Mouse (Mus musculus): Measurements from ENCODE around the gene Nkd2.

Nkd2 gene

DNA sequence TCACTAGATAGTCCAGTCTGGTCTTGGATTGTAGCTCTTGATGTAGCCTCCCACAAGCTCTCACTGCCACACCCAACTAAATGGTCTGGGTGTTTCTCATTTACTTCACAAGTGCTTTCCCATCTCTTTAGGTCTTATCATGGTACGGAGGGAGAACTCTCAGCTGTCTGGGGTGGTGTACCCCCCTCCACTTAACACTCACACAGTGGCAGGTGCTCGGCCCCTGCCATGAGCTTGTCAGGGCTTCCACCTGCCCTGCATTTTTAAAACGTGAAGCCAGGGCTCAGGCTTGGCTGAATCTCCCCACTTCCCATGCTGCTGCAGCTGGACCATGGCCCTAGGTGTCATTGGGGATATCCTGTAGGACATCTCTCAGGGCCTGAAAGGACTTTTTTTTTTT, 28.5 kb downstream of the Nkd2 start:
- DNase-seq (ENCODE audit: low spot score in 2 of 2): no peak

DNA sequence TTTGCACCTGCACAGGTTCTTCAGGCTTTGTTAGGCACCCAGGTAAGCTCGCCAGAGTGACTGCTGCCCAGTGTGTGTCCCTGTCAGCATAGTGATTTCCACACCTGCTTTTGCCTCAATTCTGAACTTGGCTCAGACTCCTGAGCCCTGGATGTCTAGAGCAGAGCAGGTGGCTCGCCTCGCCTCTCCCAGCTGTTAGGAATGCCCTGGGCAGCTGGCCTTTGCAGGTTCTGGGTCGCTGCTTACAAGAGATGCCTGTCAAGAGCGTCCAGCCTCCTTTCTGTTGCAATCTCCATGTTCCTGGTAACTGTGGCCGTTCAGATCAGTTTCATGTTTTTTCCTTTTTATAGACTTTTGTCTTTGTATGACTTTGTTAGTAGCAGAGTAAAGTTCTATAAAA, 31.1 kb downstream of the Nkd2 start:
- DNase-seq (ENCODE audit: low spot score in 2 of 2): no peak

DNA sequence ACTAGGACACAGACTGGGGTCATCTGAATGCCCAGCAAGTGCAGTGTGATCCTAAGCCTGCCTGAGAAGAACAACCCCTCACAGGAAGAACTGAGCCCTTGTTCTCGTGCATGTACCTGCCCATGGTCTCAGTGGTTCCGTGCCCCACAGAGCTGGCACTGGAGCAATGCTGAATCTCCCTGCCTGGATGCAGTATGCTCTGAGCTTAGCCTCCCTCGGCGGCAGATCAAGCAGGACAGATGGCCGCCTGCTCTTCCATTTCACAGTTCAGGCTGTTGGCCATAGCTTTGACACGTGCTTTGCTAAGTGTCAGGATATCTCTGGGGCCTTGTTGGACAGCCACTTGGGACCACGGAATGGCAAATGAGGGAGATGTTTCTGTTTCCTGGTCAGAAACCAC, 33.2 kb downstream of the Nkd2 start:
- DNase-seq (ENCODE audit: low spot score in 2 of 2): no peak

DNA sequence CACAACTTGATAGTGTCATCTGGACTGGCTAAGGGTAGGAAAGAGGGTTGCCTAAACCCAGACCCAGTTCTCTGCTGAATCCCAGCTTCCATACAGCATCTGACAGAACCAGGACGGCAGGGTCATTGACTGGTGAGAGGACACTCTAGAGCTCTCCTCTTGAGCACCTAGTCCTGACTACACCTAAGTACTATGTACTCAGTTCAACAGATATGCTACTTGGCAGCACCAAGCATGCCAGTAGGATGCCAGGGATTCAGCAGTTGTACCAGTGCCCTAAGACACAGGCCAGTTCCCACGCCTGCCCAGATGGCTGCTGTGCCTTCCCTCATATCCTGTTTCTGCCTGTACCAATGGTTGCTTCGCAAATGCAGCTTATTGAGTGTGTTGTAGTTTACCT, 34.5 kb downstream of the Nkd2 start:
- no peak for DNase-seq (ENCODE audit: low spot score in 2 of 2)

DNA sequence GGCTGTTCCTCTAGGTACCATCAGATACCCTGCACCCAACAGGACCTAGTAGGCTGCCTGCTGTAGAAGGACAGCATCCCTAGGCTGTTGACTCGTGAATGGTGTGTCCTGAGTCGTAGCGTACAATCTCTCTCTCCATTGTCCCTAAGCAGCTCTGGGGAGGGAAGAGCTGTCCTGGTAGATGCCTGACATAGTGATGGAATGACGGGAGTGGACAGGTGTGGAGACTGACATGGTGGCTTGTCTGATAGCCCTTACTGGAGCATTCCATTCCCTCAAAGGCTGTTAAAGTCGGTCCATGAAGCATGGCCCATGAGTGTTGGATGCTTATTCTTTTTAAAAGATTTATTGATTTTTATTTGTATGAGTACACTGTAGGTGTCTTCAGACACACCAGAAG, 42.5 kb downstream of the Nkd2 start:
- no peak for DNase-seq (ENCODE audit: low spot score in 2 of 2)

DNA sequence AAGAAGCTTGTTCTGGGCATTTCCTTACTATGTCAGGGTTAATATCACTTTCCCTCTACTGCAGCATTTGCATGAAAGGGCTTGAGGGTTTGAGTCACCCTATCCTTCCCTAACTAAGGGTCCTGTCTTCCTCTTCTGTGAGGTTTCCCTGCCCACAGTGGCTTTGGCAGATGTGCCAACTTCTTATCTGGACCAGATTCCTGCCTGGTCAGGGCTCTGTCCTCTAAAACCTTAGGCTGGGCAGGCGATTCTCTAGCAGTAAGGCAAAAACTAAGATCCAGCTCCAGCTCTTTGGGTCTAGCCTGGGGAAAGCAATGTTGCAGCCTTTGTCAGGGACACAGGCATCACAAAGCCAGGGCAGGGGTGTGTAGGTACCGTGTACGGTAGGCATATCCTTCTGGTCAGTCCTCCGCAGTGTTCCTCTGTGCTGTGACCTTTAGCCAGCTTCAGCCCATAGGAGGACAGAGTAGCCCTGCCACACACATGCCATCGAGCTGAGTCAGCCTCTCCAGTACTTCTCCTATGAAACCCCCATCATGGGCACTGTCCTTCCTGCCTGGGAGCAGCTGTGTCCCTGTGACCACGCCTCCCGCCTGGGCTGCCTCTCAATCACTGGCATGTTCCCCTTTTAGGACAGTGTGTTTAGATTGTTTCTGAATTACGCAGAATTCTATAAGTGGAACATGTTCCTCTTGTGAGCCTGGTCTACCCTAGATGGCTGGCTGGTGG, 43.8 kb downstream of the Nkd2 start:
- no peak for DNase-seq (ENCODE audit: low spot score in 2 of 2)

DNA sequence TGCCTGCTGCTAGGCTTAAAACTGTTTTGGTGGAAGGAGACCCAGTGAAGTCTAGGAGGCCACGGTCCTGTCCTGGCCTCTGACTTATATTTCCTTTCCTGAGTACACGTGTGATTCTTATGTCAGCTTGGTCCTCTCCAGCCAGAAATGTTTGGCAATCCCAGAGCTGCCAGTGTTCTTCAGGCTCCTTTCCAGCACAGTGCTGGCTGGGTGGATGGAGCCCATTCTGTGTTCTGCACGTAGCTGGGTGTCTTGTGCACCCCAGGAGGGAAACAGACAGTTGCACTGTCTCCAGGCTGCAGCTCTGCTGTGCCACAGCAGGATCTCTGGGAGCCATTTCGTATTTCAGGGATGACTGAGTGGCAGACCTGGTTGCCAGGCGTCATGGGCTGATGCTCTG, 48.3 kb downstream of the Nkd2 start:
- no peak for DNase-seq (ENCODE audit: low spot score in 2 of 2)

DNA sequence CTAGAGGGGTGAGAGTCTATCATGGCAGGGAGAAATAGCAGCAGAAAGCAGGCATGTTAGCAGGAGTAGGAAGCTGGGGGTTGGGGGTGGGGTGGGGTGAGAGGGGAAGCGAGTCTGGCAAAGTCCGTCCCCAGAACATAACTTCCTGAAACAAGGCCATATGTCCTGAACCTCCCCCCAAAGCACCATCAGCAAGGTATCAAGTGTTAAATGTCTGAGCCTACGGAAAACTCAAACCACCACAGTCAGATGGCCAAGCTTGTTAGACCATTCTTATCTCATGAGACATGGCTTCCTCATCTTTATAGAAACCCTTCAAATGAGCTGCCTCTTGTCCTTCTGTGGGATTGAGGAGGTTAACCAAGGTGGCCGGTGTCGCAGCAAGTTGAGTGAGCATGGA, 54.3 kb downstream of the Nkd2 start:
- no peak for DNase-seq (ENCODE audit: low spot score in 2 of 2)

DNA sequence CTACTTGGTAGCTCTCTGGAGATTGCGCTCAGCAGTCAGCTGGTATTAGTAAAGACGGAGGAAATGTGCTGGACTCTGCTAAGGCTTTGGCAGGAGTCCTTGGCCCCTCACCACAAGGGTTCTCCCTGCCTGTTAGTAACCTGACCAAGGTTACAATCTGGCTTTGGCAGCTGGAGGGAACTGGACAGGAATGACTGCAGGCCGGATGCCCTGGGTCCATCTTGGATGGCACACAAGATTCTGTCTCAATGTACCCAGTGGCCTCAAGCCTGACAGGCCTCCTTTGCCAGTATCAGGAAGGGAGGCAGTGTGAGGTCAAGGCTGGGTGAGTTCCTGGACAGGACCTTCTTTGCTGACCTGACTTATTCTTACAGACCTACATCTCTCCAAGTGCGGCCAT, 55.3 kb downstream of the Nkd2 start:
- no peak for DNase-seq (ENCODE audit: low spot score in 2 of 2)

DNA sequence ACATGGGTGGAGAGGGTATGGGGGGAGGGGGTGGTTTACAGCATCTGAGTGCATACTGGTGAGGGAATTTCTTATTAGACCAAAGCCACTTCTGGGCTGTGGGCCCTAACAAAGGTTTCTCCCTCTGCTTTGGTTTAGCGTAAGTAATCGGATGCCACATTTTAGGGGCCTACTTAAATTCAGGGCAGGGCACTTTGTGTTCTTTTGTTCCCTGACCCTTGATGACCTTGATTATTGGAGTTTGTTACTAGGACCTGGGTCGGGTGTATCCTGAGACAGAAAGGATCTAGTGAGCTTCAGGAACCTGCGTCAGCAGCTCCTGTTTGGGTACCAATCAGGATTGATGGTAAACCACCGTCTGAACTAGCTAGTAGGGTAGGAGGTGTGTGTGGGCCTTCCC, 64.9 kb downstream of the Nkd2 start:
- DNase-seq (ENCODE audit: low spot score in 2 of 2): no peak

DNA sequence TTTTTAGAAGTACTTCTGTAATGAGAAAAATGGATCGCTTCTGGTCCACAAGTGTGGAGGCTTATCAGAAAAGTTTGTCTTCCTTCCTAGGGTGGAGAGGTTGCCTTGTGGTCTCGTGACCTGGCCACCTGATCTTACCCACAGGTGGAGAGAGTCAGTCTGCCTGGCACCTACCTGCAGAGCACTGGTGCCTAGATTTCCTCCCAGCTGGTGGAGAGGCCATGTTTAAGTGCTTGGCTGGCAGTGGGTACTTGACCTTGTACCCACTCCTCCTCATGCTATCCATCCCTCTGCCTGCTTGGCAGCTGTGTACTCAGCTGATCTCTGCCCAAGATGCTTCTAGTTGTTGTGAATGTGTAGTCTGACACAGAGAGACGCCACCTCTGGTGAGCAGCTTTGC, 69.9 kb downstream of the Nkd2 start:
- DNase-seq (ENCODE audit: low spot score in 2 of 2): no peak

DNA sequence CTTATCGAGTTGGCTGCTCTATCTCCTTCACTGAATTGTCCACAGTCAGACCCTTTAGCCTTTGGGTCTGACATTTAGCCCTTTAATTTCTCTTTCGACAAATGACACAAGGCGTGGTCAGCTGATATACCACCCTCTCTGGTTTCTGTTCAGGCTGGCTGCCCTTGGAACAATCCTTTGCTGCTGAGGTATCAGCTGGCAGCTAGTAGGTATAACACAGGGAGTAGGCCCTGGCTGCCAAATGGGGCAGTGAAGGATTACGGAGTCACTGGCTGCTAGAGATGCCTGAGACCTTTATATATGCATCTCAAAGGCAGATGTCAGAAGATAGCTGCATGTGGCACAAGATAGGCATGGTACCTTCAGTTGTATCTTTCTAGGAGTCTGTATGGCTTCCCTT, 71.6 kb downstream of the Nkd2 start:
- no peak for DNase-seq (ENCODE audit: low spot score in 2 of 2)

DNA sequence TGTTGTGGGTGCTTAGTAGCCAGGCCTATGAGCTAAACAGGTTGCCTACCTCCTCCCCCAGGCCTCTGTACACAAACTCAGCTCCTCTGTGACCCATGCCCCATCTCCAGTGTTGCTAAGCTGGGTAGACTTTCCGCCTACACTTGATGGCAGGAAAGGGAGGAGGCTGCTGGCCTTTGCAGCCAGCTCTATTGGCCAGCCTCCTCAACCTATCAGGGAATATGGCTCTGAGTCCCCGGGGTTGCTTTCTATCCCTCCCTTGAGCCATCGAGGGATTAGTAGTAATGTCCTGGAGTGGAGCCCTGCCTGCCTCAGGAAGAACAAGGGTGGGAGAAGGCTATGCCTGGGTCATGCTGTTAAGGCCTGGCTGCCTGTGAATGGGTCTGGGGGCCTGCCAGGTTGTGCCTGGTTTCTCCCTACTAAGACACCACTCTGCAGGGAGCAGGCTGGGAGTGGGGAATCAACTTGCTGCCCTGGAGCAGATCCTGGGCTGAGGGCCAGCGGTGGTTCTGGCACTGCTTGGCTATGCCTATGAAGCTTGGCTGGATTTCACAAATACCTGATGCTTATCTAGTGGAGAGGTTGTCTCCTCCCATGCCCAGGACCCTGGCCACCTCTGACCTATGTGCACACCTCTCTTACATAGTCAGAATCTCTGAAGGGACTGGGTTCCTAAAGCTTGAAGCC, 73.8 kb downstream of the Nkd2 start:
- no peak for DNase-seq (ENCODE audit: low spot score in 2 of 2)

DNA sequence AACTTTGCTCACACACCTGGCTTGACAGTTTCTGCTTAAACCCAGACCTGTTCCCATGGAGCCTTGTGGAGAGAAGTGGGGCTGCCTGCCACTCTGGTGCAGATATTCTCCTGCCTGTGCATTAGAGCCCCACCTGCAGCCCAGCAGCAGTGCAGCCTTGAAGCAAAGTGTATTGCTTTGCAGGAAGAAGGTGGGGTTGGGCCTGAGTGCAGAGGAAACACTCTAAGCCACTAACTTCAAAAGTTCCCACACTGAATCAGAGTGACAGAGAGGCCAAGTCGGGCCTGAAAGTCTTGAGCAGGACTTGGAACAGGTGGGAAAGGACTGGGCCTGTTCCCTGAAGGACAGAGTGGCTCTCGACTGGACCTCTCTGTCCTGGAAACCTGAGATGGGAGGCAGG, 74.8 kb downstream of the Nkd2 start:
- no peak for DNase-seq (ENCODE audit: low spot score in 2 of 2)

DNA sequence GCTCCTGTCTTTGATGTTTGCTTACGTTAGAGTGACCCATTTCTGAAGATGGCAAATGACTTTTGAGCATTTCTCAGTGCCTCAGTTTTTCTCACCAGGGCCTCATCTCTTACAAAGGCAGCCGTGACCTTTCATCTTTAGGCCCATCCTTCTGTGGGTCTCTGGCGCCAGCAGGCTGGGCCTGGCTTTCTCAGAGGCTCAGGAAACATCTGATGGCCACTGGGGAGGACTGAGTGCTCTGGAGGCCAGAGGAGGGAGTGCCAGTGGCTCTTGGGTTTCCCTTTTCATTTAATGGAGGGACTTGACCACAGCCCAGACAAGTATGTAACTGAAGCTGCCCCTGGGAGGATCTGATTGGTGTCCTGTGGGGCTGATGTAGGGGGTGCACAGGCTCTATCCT, 76.3 kb downstream of the Nkd2 start:
- DNase-seq (ENCODE audit: low spot score in 2 of 2): no peak

DNA sequence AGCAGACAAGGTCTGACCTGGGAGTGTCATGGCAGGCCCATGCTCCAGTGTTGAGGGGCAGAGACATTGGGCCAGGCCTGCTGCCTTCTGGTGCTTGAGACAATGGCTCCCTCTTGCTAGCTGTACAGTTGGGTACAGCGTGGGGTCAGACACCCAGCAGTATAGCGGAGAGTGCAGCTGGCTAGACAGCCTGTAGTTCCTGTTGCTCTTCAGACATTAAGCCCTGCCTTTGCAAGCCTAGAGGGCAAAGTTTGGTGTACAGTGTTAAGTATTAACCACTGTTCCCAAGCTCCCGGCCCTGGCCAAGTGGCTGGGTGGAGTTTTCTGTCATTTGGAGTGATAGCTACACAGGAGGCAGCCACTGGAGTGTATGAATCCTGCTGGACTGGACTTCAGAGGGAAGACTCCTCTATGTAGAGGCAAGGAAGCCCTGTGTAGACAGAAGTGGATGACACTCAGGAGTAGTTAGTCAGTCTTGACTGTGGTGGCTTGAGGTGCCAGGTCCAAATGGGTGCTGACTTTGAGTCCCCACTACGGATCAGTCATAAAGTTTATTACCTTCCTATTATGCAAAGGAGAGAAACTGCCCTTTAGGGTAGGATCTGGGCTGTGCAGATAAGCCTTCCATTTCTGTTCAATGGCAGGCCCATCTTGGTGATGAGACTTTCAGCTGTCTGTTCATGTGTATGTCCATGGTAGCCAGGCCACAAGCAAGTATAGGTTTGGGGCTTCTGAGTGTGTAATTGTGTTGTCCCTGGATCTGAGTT, 77.3 kb downstream of the Nkd2 start:
- DNase-seq (ENCODE audit: low spot score in 2 of 2): no peak

Measured in spleen, postnatal 14 days (tissue).